Mouse (Mus musculus) splenic B cell, adult 2 months (primary cell): Measurements from ENCODE around the gene Slc38a4.

ENCODE experiments used
- DNase-seq: peaks from one replicate; pipeline ENCODE4 v3.0.0-alpha.2; 2011; ENCODE audit warnings: low read depth, low spot score
- H3K27me3 ChIP-seq: 2 replicates; pipeline ENCODE4 v1.6.1; 2012; ENCODE audit warnings: mild to moderate bottlenecking, low read length, moderate library complexity, mixed read lengths; ENCODE audit not compliant: control insufficient read depth, poor library complexity, insufficient read depth, severe bottlenecking
- H3K36me3 ChIP-seq: 2 replicates; pipeline ENCODE4 v1.6.1; 2012; ENCODE audit warnings: mild to moderate bottlenecking, low read length, moderate library complexity, mixed read lengths; ENCODE audit not compliant: control insufficient read depth, poor library complexity, insufficient read depth, severe bottlenecking

The Slc38a4 gene

GRCm38 (mm10) chr15:97063211-97063610 is 7.5 kb upstream of the Slc38a4 start:
- DNase-seq: no peak
- Histone ChIP-seq H3K36me3 (no peaks in the 10 kb centered on the region), H3K27me3 (no peaks in the 10 kb centered on the region)

- no peak for DNase-seq
- H3K27me3 ChIP-seq: no peaks in the 10 kb centered on the region
- H3K36me3 ChIP-seq: no peaks in the 10 kb centered on the region
These were observed 5.2 kb upstream of the Slc38a4 start for GRCm38 (mm10) chr15:97060973-97061372.

- Histone ChIP-seq H3K27me3 (no peaks in the 10 kb centered on the region), H3K36me3 (no peaks in the 10 kb centered on the region)
- DNase-seq: no peak
These were observed 4.8 kb upstream of the Slc38a4 start for GRCm38 (mm10) chr15:97060571-97060970.

- no peaks in the 10 kb centered on the region for H3K27me3 ChIP-seq
- no peaks in the 10 kb centered on the region for H3K36me3 ChIP-seq
- DNase-seq: no peak
These were observed 4.3 kb upstream of the Slc38a4 start for GRCm38 (mm10) chr15:97060102-97060501.

- H3K27me3 ChIP-seq: no peaks in the 10 kb centered on the region
- no peak for DNase-seq
These were observed 3.6 kb upstream of the Slc38a4 start for GRCm38 (mm10) chr15:97059071-97060041.

GRCm38 (mm10) chr15:97054767-97055489 is 828 bp downstream of the Slc38a4 start:
- Histone ChIP-seq H3K36me3 (no peaks in the 10 kb centered on the region), H3K27me3 (no peaks in the 10 kb centered on the region)
- no peak for DNase-seq

More at GRCm38 (mm10) chr15:97059071-97060041, 3.6 kb upstream of the Slc38a4 start:
- no peaks in the 10 kb centered on the region for H3K36me3 ChIP-seq

- DNase-seq: no peak
- no peaks in the 10 kb centered on the region for H3K27me3 ChIP-seq
- no peaks in the 10 kb centered on the region for H3K36me3 ChIP-seq
These were observed 1.6 kb downstream of the Slc38a4 start for GRCm38 (mm10) chr15:97054131-97054530.

- H3K27me3 ChIP-seq: no peaks in the 10 kb centered on the region
- DNase-seq: no peak
- H3K36me3 ChIP-seq: no peaks in the 10 kb centered on the region
These were observed 5.3 kb downstream of the Slc38a4 start for GRCm38 (mm10) chr15:97050436-97050835.

- DNase-seq: no peak
- Histone ChIP-seq H3K27me3 (no peaks in the 10 kb centered on the region), H3K36me3 (no peaks in the 10 kb centered on the region)
These were observed 5.7 kb downstream of the Slc38a4 start for GRCm38 (mm10) chr15:97050011-97050410.

- Histone ChIP-seq H3K36me3 (no peaks in the 10 kb centered on the region), H3K27me3 (no peaks in the 10 kb centered on the region)
- DNase-seq: no peak
These were observed 6.4 kb downstream of the Slc38a4 start for GRCm38 (mm10) chr15:97049281-97049841.

GRCm38 (mm10) chr15:97048267-97048666 is 7.5 kb downstream of the Slc38a4 start:
- Histone ChIP-seq H3K36me3 (no peaks in the 10 kb centered on the region), H3K27me3 (no peaks in the 10 kb centered on the region)
- no peak for DNase-seq

GRCm38 (mm10) chr15:97043921-97044320 is 11.8 kb downstream of the Slc38a4 start:
- H3K36me3 ChIP-seq: no peaks in the 10 kb centered on the region
- DNase-seq: no peak
- no peaks in the 10 kb centered on the region for H3K27me3 ChIP-seq

GRCm38 (mm10) chr15:97042001-97042491 is 13.7 kb downstream of the Slc38a4 start:
- no peak for DNase-seq

GRCm38 (mm10) chr15:97041182-97041581 is 14.6 kb downstream of the Slc38a4 start:
- DNase-seq: no peak
- Histone ChIP-seq H3K27me3 (no peaks in the 10 kb centered on the region), H3K36me3 (no peaks in the 10 kb centered on the region)

More at GRCm38 (mm10) chr15:97042001-97042491, 13.7 kb downstream of the Slc38a4 start:
- Histone ChIP-seq H3K36me3 (no peaks in the 10 kb centered on the region), H3K27me3 (no peaks in the 10 kb centered on the region)

- DNase-seq: no peak
- no peaks in the 10 kb centered on the region for H3K36me3 ChIP-seq
- H3K27me3 ChIP-seq: no peaks in the 10 kb centered on the region
These were observed 18.0 kb downstream of the Slc38a4 start for GRCm38 (mm10) chr15:97037710-97038109.
